Mouse (Mus musculus): Measurements from ENCODE around the gene Sema6d.

DNA sequence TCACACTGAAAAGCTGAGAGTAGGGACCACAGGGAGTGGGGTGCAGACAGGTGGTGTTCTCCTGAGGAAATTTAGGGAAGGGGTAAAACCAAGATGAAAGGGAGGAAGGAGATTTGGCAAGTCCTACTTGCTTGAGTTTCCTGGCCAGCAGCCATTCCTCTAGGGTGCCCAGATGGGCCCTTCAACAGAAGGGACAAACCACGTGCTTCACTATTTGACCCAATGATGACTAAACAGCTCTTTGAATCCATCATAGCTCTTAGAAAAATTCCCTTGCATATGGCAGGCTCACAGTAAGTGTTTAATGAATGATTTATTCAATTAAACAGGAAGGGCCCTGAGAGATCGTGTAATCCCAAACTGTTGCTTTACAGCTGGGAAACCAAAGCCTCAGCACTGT is 41.1 kb downstream of the Sema6d start:
- TF ChIP-seq CTCF (IDR thresholded peaks at IDR 0.05) (no peak), EP300 (IDR thresholded peaks at IDR 0.05; ENCODE audit: insufficient read depth, low read depth, low read length) (no peak), POLR2A (IDR thresholded peaks at IDR 0.05; ENCODE audit: insufficient read depth, low read depth, low read length) (no peak)
